Mouse (Mus musculus): ENCODE data around the gene Cstb.

DNA sequence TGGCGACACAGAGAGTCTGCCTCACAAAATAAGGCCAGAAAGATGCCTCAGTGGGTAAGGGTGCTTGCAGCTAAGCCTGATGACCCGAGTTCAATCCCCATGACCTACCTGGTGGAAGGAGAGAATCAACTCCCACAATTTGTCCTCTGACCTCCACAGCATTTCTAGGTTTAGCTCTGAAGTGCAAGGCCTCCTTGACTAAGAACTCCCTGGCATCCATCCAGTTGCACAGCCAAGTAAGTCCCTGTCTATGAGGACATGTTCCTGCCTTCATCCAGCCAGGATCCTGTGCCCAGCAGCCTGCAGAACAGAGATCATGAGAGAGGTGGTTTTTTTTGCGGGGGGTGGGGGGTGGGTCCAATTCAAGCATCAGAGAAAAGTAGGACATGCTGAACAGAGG lies 46.6 kb downstream of the Cstb start:
- no peak for TF ChIP-seq USF1 (IDR thresholded peaks at IDR 0.05; ENCODE audit: low read depth, low read length)
- no peak for TF ChIP-seq BHLHE40 (IDR thresholded peaks at IDR 0.05; ENCODE audit: borderline replicate concordance, low read depth, low read length)
- TF ChIP-seq CTCF (IDR thresholded peaks at IDR 0.05 in 2 of 3, conservative IDR thresholded peaks at IDR 0.05 in 1 of 3; ENCODE audit: control insufficient read depth in 1 of 3, insufficient read depth in 1 of 3, low read depth in 2 of 3, low read length in 3 of 3, poor library complexity in 1 of 3, severe bottlenecking in 1 of 3): no peak
